Comparison of ENCODE assay signal across 10 mouse cellular contexts in genomic region chr15:78988499-78988971, GRCm38 (mm10). TPM values are rescaled to one million over a fixed set of nuclear protein-coding genes. Genes with fewer than 3 reads are reported as not detected.
DNase-seq lines count a peak whose midpoint lies in the region; ATAC-seq lines count a peak whose summit lies in the region.
"Had no signal": no experiment of that assay in that cellular context is flagged by ENCODE, and none has a peak within 500 bp of the region (broad histone marks: within the 10 kb centered on the region; RNA-seq: fewer than 3 reads in every experiment).

No protein-coding gene starts in this region.

- intact Hi-C loops in left cerebral cortex, postnatal 4 days (cut with DNase I), result no loop called here

- H3K36me3 ChIP-seq in hindbrain, embryonic 13.5 days, result peaks cover 54% of the 10 kb centered on the region
- peaks cover 69% of the 10 kb centered on the region for H3K36me3 ChIP-seq in hindbrain, embryonic 10.5 days
- H3K36me3 ChIP-seq in kidney, embryonic 14.5 days (ENCODE audit: control insufficient read depth, insufficient read depth, low read length), result peaks cover 60% of the 10 kb centered on the region

- H3K27me3 ChIP-seq in hindbrain, embryonic 13.5 days, result no peaks in the 10 kb centered on the region
- no peaks in the 10 kb centered on the region for H3K27me3 ChIP-seq in hindbrain, embryonic 10.5 days (ENCODE audit: insufficient read depth, poor library complexity, severe bottlenecking)
- H3K27me3 ChIP-seq in kidney, embryonic 14.5 days (ENCODE audit: control insufficient read depth, insufficient read depth, low read length), result no peaks in the 10 kb centered on the region
- H3K27me3 ChIP-seq: CH12.LX had no signal

- no peak overlapping the region for H3K4me2 ChIP-seq in hindbrain, embryonic 13.5 days
- H3K4me2 ChIP-seq in kidney, embryonic 14.5 days (replicated peaks; ENCODE audit: low read depth, low read length), result no peak overlapping the region

- no peak for DNase-seq in hindbrain, embryonic 10.5 days (ENCODE audit: low spot score)
- peak; percentile 99 for DNase-seq in cerebellum, adult 9-11 months
- peak; percentile 95 for DNase-seq in heart, adult 11 months
- DNase-seq in left cerebral cortex, postnatal 4 days, result peak; percentile 97
- DNase-seq in right cerebral cortex, postnatal 10 days (ENCODE audit: low spot score in 2 of 2), result peak; percentile 94 to 95
- DNase-seq in spleen, adult 12 weeks (ENCODE audit: low spot score), result no peak

- H3K27ac ChIP-seq in hindbrain, embryonic 13.5 days, result peak overlapping the region; percentile 66
- H3K27ac ChIP-seq in hindbrain, embryonic 10.5 days, result no peak overlapping the region
- H3K27ac ChIP-seq in kidney, embryonic 14.5 days (ENCODE audit: low read depth, low read length), result peak overlapping the region; percentile 37; the same call in 1 of the 2 replicates

- no peak overlapping the region for H3K4me3 ChIP-seq in hindbrain, embryonic 13.5 days
- no peak overlapping the region for H3K4me3 ChIP-seq in hindbrain, embryonic 10.5 days
- H3K4me3 ChIP-seq in kidney, embryonic 14.5 days (ENCODE audit: low read length), result no peak overlapping the region

- ATAC-seq in hindbrain, embryonic 13.5 days (ENCODE audit: low FRiP score), result peak; percentile 72
- ATAC-seq in kidney, embryonic 14.5 days (ENCODE audit: low FRiP score, low TSS enrichment), result no peak

- H3K4me1 ChIP-seq in hindbrain, embryonic 13.5 days (replicated peaks), result peaks cover 36% of the 10 kb centered on the region
- H3K4me1 ChIP-seq in hindbrain, embryonic 10.5 days (replicated peaks), result peaks cover 40% of the 10 kb centered on the region
- H3K4me1 ChIP-seq in kidney, embryonic 14.5 days (ENCODE audit: control insufficient read depth, insufficient read depth, low read length), result peaks cover 41% of the 10 kb centered on the region

- no peak overlapping the region; the same call in 1 of the 2 replicates for H3K9ac ChIP-seq in hindbrain, embryonic 13.5 days
- no peak overlapping the region for H3K9ac ChIP-seq in kidney, embryonic 14.5 days (ENCODE audit: low read depth, low read length)

- WGBS in hindbrain, embryonic 13.5 days, result 41% methylated on average over 14 of the region's 14 CpGs
- 88% methylated on average over 14 of the region's 14 CpGs for WGBS in hindbrain, embryonic 10.5 days
- 62% methylated on average over 14 of the region's 14 CpGs for WGBS in kidney, embryonic 14.5 days

- H3K9me3 ChIP-seq in hindbrain, embryonic 13.5 days, result no peaks in the 10 kb centered on the region
- no peaks in the 10 kb centered on the region for H3K9me3 ChIP-seq in hindbrain, embryonic 10.5 days
- no peaks in the 10 kb centered on the region for H3K9me3 ChIP-seq in kidney, embryonic 14.5 days (ENCODE audit: control insufficient read depth, low read length)

RNA-seq across cellular contexts. Expression of gene H1f0, which starts 39.7 kb away (rescaled TPM):
- 259 and 266 TPM in 2 replicates for polyA plus RNA-seq in hindbrain, embryonic 13.5 days (2015; fragmentation: Nextera tagmentation; extraction: Ambion mirVana)
- 447 and 561 TPM in 2 replicates for polyA plus RNA-seq in hindbrain, embryonic 10.5 days (2016; fragmentation: Nextera tagmentation; extraction: Ambion mirVana)
- 137 and 306 TPM in 2 replicates for polyA plus RNA-seq in kidney, embryonic 14.5 days (2014; fragmentation: Nextera tagmentation; extraction: Ambion mirVana)
- total RNA-seq in left cerebral cortex, postnatal 4 days (2021), result 10 to 100 TPM; 84.8 to 94.8 TPM

RNA-seq across cellular contexts. Expression of gene Triobp, which starts 41.0 kb away (rescaled TPM):
- polyA plus RNA-seq in hindbrain, embryonic 13.5 days (2015; fragmentation: Nextera tagmentation; extraction: Ambion mirVana), result 31.6 and 36.6 TPM in 2 replicates
- 45.8 and 48.0 TPM in 2 replicates for polyA plus RNA-seq in hindbrain, embryonic 10.5 days (2016; fragmentation: Nextera tagmentation; extraction: Ambion mirVana)
- 50.6 and 54.9 TPM in 2 replicates for polyA plus RNA-seq in kidney, embryonic 14.5 days (2014; fragmentation: Nextera tagmentation; extraction: Ambion mirVana)
- total RNA-seq in left cerebral cortex, postnatal 4 days (2021), result 100 to 1,000 TPM in 1 of 2 experiments, 10 to 100 TPM in 1; 98.7 to 106 TPM

RNA-seq across cellular contexts. Expression of gene Galr3, which starts 53.1 kb away (rescaled TPM):
- polyA plus RNA-seq in hindbrain, embryonic 13.5 days (2015; fragmentation: Nextera tagmentation; extraction: Ambion mirVana), result 0.17 TPM in 1 of 2 replicates, not detected in the other
- not detected in 2 replicates for polyA plus RNA-seq in hindbrain, embryonic 10.5 days (2016; fragmentation: Nextera tagmentation; extraction: Ambion mirVana)
- 0.28 TPM in 1 of 2 replicates, not detected in the other for polyA plus RNA-seq in kidney, embryonic 14.5 days (2014; fragmentation: Nextera tagmentation; extraction: Ambion mirVana)
- total RNA-seq in left cerebral cortex, postnatal 4 days (2021), result 1 to 10 TPM in 1 of 2 experiments, not detected in 1; 1.0 TPM
- polyA plus RNA-seq: neural tube, embryonic 11.5 days had no signal

RNA-seq across cellular contexts. Expression of gene Nol12, which starts 53.8 kb away (rescaled TPM):
- 57.4 and 62.3 TPM in 2 replicates for polyA plus RNA-seq in hindbrain, embryonic 13.5 days (2015; fragmentation: Nextera tagmentation; extraction: Ambion mirVana)
- polyA plus RNA-seq in hindbrain, embryonic 10.5 days (2016; fragmentation: Nextera tagmentation; extraction: Ambion mirVana), result 64.1 and 68.0 TPM in 2 replicates
- 55.8 and 64.6 TPM in 2 replicates for polyA plus RNA-seq in kidney, embryonic 14.5 days (2014; fragmentation: Nextera tagmentation; extraction: Ambion mirVana)
- total RNA-seq in left cerebral cortex, postnatal 4 days (2021), result 10 to 100 TPM; 46.5 to 47.8 TPM

Comparison
In these comparisons a context has a peak if more than half of its experiments do, and no peak if none do; other contexts are left out.
1. DNase-seq: peak in cerebellum, adult 9-11 months (single experiment), heart, adult 11 months (single experiment), left cerebral cortex, postnatal 4 days (single experiment) and right cerebral cortex, postnatal 10 days (2 of 2); none in hindbrain, embryonic 10.5 days (single experiment) and spleen, adult 12 weeks (single experiment).